Mouse (Mus musculus) bone marrow, adult 2 months (tissue): ENCODE results near the gene Mgat3. TPM values are rescaled to one million over a fixed set of nuclear protein-coding genes. Genes with fewer than 3 reads are reported as not detected.

Experiments used
- H3K27ac ChIP-seq: fragments of 200-500 bp; 2 replicates; pipeline ENCODE4 v1.5.1; 2012; ENCODE audit warnings: low read depth, mild to moderate bottlenecking, control low read depth, inconsistent platforms, low read length; ENCODE audit not compliant: control insufficient read depth, poor library complexity, insufficient read depth
- H3K4me1 ChIP-seq: fragments of 200-500 bp; 2 replicates; pipeline ENCODE4 v1.6.1; 2011; ENCODE audit warnings: low read length; ENCODE audit not compliant: control insufficient read depth, insufficient read depth
- H3K4me3 ChIP-seq: fragments of 200-500 bp; replicated peaks from 2 replicates; pipeline ENCODE3; 2011; ENCODE audit warnings: mild to moderate bottlenecking, low read depth, low read length, control low read depth; ENCODE audit not compliant: control insufficient read depth
- CTCF ChIP-seq: fragments of 200-500 bp; IDR thresholded peaks from 2 replicates; pipeline ENCODE4 v1.5.1; 2011; ENCODE audit warnings: low read length, control low read depth; ENCODE audit not compliant: control insufficient read depth, insufficient read depth
- POLR2A ChIP-seq: fragments of 200-500 bp; IDR thresholded peaks from 2 replicates; pipeline ENCODE4 v1.6.1; 2011; ENCODE audit warnings: low read depth, mild to moderate bottlenecking, control low read depth, low read length, borderline replicate concordance; ENCODE audit not compliant: control insufficient read depth
- WGBS: fragments of 180-500 bp; shearing (Covaris S2); methylation state at CpG from one replicate; pipeline ENCODE4 v1.1.7; 2018; 5-methylcytosine and 5-hydroxymethylcytosine counted together
- polyA plus RNA-seq: library from polyadenylated mRNA; stranded (reverse); fragments of >200 nt; gene quantifications from 2 replicates; pipeline ENCODE4 v1.2.4, GENCODE M21; 2011; ENCODE audit warnings: low replicate concordance; ENCODE audit not compliant: missing spikeins, insufficient read depth, insufficient read length

Mgat3 gene
- polyA plus RNA-seq, 1 experiment: 0.97 TPM

DNA sequence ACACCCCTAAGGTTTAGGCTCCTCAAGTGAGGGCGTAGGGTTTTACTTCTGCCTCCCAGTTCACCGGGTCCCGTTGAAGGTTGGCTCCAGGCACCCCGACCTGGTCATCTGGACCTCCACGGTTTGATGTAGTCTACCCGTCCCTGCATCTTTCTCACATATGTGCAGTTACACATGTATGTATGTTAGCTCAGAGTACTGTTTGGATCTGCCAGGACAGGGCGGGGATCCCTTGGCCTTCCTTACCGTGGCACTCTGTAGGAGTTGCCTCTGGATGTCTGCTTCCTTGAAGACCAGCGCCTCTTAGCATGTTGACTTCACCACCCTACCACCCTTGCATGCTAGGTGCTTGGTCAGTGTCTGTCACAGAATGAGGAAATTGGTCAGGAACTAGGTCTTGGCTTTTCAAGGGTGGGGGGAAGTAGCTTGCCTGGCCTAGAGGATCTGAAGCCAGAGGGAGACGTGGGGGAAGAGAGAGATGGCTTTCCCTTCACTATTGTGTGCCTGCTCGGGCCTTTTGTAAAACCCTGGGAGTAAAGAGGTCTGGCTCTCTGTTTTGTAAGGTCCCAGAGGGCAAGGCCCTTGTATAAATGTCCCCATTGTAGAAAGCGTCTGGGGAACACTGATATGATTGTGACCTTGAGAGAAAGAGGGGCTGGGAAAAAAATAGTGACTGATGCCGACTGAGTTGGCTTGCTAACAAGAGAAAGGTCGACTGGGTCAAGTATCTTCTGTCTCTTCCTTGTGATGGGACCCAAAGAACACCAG, 39.7 kb upstream of the Mgat3 start:
- TF ChIP-seq CTCF (no peak), POLR2A (0 out of 2 replicates have a peak, but pooled peaks have one; percentile 11)
- H3K27ac ChIP-seq: peak overlapping the region; percentile 97
- peaks cover 4% of the 10 kb centered on the region for H3K4me1 ChIP-seq
- peak overlapping the region; percentile 89 for H3K4me3 ChIP-seq
- WGBS: 4% methylated on average over 14 of the region's 14 CpGs

DNA sequence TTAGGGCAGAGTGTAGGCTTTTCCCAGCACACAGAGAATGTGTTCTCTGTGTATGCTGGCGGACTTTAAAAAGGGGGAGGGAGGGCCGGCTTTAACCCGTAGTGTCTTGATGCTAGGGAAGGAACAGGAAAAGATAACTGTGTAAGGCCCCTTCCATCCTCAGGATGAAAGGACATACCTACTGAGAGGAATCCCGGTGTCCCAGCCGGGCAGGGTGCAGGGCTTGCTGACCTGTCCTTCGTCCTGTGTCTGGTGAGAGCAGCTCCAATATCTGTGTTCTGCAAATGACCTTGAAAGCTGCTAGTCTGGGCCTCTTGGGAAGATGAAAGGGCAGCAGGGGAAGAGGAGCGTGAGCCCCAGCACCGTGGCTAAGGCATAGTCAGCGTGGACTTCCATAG, 39.1 kb upstream of the Mgat3 start:
- TF ChIP-seq POLR2A: no peak
- no peak for TF ChIP-seq CTCF
- Histone ChIP-seq H3K4me1 (peaks cover 4% of the 10 kb centered on the region), H3K4me3 (peak overlapping the region; percentile 8), H3K27ac (peak overlapping the region; percentile 24)
- 64% methylated on average over 9 of the region's 9 CpGs for WGBS

DNA sequence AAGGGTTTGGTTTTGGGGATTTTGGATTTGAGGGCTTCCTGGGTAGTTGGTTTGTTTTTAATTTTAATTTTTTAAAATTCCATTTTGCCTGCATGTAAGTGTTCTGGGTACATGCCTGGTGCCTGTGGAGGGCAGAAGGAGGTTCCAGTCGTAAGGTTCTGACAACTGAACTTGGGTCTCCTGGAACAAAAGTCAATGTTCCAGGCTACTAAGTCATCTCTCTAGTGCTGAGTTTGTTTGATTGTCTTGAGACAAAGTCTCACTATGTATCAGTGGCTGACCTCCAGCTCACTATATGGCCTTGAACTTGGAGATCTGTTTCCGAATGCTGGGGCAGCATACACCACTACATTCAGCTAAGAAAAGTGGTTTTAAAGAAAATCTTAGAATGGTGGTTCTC, 38.0 kb upstream of the Mgat3 start:
- Histone ChIP-seq H3K4me3 (no peak overlapping the region), H3K27ac (no peak overlapping the region), H3K4me1 (peaks cover 4% of the 10 kb centered on the region)
- WGBS: 87% methylated on average over 2 of the region's 2 CpGs
- TF ChIP-seq CTCF (no peak), POLR2A (no peak)

DNA sequence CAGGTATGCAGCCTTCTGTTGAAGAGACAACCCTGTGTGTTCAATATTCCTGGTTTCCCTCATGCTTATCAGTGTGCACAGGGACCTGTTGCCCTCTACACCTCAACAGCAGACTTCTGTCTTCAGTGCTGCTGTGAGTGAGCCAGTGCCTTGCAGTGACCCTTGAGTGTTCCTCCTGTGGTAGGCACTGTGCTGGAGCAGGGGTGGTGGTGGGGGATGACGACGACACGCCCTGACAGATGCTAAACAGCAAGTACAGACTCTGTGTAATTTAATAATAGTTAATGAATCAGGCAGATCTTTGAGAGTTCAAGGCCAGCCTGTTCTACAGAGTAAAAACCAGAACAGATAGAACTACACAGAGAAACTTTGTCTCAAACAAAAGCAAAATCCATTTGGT, 36.9 kb upstream of the Mgat3 start:
- TF ChIP-seq POLR2A: no peak
- TF ChIP-seq CTCF: no peak
- Histone ChIP-seq H3K27ac (no peak overlapping the region), H3K4me1 (peaks cover 3% of the 10 kb centered on the region; the same call in 1 of the 2 replicates), H3K4me3 (no peak overlapping the region)
- WGBS: 89% methylated on average over 3 of the region's 3 CpGs

DNA sequence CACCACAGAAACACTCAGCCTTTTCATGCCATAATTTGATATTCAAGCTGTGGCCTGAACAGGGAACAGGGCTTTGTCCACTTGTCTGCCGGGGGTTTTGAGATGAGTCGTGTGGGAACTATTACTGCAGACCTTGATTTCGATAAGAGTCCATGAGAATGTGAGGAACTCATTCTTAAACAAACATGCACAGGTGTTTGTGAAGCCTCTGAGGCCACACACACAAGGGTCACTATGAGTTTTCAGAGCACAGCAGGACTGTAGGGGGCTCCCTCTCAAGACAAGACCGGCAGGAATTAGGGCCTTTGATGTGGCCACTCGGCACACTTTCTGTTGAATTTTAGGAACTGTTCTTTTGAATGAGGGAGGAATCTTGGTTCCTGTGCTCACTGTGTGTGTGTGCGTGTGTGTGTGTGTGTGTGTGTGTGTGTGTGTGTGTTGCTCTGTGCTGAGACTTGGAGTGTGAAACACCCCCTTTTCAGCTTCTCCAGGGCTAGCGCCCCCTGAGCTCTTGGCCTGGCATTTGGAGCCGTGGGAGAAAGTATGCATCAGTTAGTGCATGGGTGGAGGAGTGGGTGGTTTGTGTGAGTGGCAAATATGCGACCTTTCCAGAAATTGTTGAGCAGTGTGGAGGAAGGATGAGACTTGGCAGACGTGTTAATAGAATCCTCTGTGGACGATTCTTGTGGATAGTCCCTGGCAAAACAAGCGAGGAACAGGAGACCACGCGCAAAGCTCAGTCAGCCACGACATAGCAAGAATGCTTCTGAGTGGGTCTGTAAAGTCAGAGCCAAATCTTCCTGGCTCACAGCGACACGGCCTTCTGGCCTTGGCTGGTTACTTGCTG, 35.4 kb upstream of the Mgat3 start:
- Histone ChIP-seq H3K4me1 (peaks cover 2% of the 10 kb centered on the region; the same call in 1 of the 2 replicates), H3K27ac (no peak overlapping the region), H3K4me3 (no peak overlapping the region)
- TF ChIP-seq CTCF (0 out of 2 replicates have a peak, but pooled peaks have one; percentile 3), POLR2A (no peak)
- 79% methylated on average over 17 of the region's 17 CpGs for WGBS

DNA sequence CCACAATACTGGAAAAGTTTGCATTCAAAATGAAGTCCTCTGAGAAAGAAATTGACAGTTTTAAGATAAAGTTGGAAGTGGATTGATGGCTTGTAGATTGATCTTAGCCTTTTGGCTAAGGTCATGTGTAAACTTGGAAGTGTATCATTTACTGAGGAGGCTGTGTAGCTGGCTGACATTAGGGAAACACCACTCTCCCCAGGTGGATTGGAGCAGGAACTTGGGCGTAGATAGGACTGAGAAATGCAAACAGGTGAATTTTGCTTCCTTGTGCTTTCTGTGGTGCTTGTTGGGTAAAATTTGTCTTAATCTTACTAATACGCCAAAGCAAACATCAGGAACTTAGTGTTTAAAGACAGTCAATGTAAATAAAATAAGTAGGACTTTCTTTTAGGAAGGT, 33.2 kb upstream of the Mgat3 start:
- Histone ChIP-seq H3K4me3 (no peak overlapping the region), H3K27ac (no peak overlapping the region), H3K4me1 (no peaks in the 10 kb centered on the region; the same call in 1 of the 2 replicates)
- 96% methylated on average over 2 of the region's 2 CpGs for WGBS
- no peak for TF ChIP-seq CTCF

DNA sequence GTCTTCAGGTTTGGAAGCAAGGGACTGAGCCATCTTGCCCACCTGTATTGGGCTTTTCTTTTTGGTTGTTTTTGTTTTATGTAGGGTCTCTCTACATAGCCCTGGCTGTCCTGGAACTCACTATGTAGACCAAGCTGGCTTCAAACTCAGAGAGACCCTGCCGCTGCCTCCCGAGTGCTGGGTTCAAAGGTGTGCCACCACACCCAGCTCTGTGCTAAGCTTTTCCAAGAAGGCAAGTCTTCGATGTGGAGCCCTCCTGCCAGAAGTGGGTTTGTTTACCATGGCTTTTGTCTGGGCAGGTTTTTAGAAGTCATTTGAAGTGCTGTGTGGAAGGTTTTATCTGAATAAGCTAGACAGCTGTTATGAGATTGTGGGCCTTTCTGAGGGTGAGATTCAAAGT, 32.6 kb upstream of the Mgat3 start:
- 94% methylated on average over 3 of the region's 3 CpGs for WGBS
- no peak for TF ChIP-seq POLR2A
- TF ChIP-seq CTCF: no peak
- Histone ChIP-seq H3K4me1 (no peaks in the 10 kb centered on the region; the same call in 1 of the 2 replicates), H3K27ac (no peak overlapping the region), H3K4me3 (no peak overlapping the region)

DNA sequence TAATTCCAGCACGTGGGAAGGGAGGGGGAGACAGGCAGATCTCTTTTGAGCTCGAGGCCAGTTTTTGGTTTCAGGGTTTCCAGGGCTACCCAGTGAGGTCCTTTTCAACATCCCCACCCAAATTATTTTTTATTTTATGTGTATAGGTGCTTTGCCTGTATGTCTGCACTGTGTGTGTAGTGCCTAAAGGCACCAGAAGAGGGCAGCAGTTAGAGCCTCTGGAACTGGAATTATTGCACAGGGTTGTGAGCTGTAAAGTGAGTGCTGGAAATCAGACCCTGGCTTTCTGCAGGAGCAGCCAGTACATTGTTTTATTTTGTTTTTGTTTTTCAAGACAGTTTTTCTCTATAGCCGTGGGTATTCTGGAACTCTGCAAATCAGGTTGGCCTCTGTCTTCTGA, 31.4 kb upstream of the Mgat3 start:
- Histone ChIP-seq H3K27ac (no peak overlapping the region), H3K4me3 (no peak overlapping the region), H3K4me1 (no peaks in the 10 kb centered on the region)
- TF ChIP-seq POLR2A: no peak
- 97% methylated on average over 3 of the region's 3 CpGs for WGBS

DNA sequence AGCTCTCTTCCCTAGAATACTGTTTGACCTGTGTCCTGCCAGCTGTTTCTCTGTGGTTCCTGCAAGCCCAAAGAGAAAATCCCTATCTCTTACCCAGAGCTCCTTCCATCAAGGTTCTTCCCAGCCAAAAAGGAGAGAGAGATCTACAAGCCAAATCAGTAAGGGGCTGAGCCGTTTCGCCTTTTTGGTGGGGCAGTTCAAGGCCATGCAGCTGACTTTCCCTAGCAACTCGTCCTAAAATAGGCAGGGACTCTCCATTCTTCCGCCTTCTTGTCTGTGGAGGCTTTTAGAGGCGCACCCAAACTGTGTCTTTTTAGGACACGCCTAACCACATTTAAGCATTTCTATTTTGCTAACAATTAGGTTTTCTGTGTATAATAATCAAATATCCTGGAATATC, 29.8 kb upstream of the Mgat3 start:
- Histone ChIP-seq H3K4me1 (no peaks in the 10 kb centered on the region), H3K4me3 (no peak overlapping the region), H3K27ac (no peak overlapping the region)
- 92% methylated on average over 6 of the region's 6 CpGs for WGBS
- no peak for TF ChIP-seq POLR2A
- TF ChIP-seq CTCF: no peak
